ENCODE assay signal across 21 mouse cellular contexts in the genomic region with DNA sequence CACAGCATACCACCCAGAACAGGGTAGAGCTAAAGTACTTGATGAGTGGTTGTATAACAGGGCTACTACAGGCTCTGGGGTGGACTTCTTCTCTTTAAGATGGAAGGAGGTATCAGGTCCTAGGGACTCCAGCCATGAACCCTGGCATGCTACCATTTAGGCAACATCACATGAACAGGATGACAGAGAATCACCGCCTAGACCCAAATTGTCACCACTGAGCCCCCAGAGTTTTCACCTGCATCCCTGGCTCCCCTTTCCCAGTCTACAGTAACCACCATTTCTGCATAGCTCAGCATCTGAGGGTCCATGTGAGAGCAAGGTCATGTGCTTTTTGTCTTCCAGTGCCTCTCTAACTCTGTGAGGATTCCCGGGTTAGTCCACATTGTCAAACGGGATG.
A peak's percentile ranks its signal among the peaks of the same experiment; 100 is the strongest.
DNase-seq lines count a peak whose midpoint lies in the region; ATAC-seq and TF ChIP-seq lines count a peak whose summit lies in the region.
"Had no signal": no experiment of that assay in that cellular context is flagged by ENCODE, and none has a peak within 500 bp of the region (broad histone marks: within the 10 kb centered on the region; RNA-seq: fewer than 3 reads in every experiment).

No protein-coding gene starts in this region.

- no peak overlapping the region for H3K4me3 ChIP-seq in forebrain, embryonic 13.5 days
- no peak overlapping the region for H3K4me3 ChIP-seq in forebrain, embryonic 10.5 days
- no peak overlapping the region for H3K4me3 ChIP-seq in layer of hippocampus, adult 2 months
- H3K4me3 ChIP-seq in hindbrain, embryonic 13.5 days, result no peak overlapping the region
- H3K4me3 ChIP-seq in midbrain, embryonic 16.5 days (ENCODE audit: low read depth, low read length), result no peak overlapping the region
- H3K4me3 ChIP-seq: embryonic facial prominence, embryonic 12.5 days; heart, embryonic 13.5 days; intestine, embryonic 15.5 days; limb, embryonic 13.5 days; liver, embryonic 13.5 days; lung, embryonic 15.5 days had no signal

- WGBS in forebrain, embryonic 13.5 days, result 91% methylated on average over 3 of the region's 3 CpGs
- 92% methylated on average over 3 of the region's 3 CpGs for WGBS in forebrain, embryonic 10.5 days
- WGBS in hindbrain, embryonic 13.5 days, result 79% methylated on average over 3 of the region's 3 CpGs
- WGBS in midbrain, embryonic 16.5 days, result 78% methylated on average over 3 of the region's 3 CpGs

- H3K27ac ChIP-seq in forebrain, embryonic 13.5 days, result peak overlapping the region; percentile 68; the same call in 1 of the 2 replicates
- no peak overlapping the region for H3K27ac ChIP-seq in forebrain, embryonic 10.5 days
- H3K27ac ChIP-seq in layer of hippocampus, adult 2 months, result peak overlapping the region; percentile 87
- H3K27ac ChIP-seq in hindbrain, embryonic 13.5 days, result peak overlapping the region; percentile 88
- peak overlapping the region; percentile 82 for H3K27ac ChIP-seq in midbrain, embryonic 16.5 days (ENCODE audit: low read length)
- H3K27ac ChIP-seq: embryonic facial prominence, embryonic 12.5 days; heart, embryonic 13.5 days; intestine, embryonic 15.5 days; limb, embryonic 13.5 days; liver, embryonic 13.5 days; lung, embryonic 15.5 days; macrophage had no signal

- no peaks in the 10 kb centered on the region for H3K27me3 ChIP-seq in forebrain, embryonic 13.5 days
- no peaks in the 10 kb centered on the region for H3K27me3 ChIP-seq in forebrain, embryonic 10.5 days (ENCODE audit: poor library complexity, severe bottlenecking)
- H3K27me3 ChIP-seq in hindbrain, embryonic 13.5 days, result no peaks in the 10 kb centered on the region
- no peaks in the 10 kb centered on the region for H3K27me3 ChIP-seq in midbrain, embryonic 16.5 days (ENCODE audit: control insufficient read depth, insufficient read depth, low read depth, low read length)
- H3K27me3 ChIP-seq: CH12.LX; embryonic facial prominence, embryonic 12.5 days; heart, embryonic 13.5 days; intestine, embryonic 15.5 days; limb, embryonic 13.5 days; liver, embryonic 13.5 days; lung, embryonic 15.5 days had no signal

- peaks cover 13% of the 10 kb centered on the region for H3K4me1 ChIP-seq in forebrain, embryonic 13.5 days
- peaks cover 12% of the 10 kb centered on the region; the same call in 1 of the 2 replicates for H3K4me1 ChIP-seq in forebrain, embryonic 10.5 days
- peaks cover 26% of the 10 kb centered on the region for H3K4me1 ChIP-seq in hindbrain, embryonic 13.5 days (replicated peaks)
- peaks cover 17% of the 10 kb centered on the region for H3K4me1 ChIP-seq in midbrain, embryonic 16.5 days (ENCODE audit: control insufficient read depth, insufficient read depth, low read length)
- H3K4me1 ChIP-seq: liver, embryonic 13.5 days; lung, embryonic 15.5 days had no signal

- H3K36me3 ChIP-seq in forebrain, embryonic 13.5 days (ENCODE audit: poor library complexity, severe bottlenecking), result no peaks in the 10 kb centered on the region
- H3K36me3 ChIP-seq in forebrain, embryonic 10.5 days (replicated peaks), result no peaks in the 10 kb centered on the region
- no peaks in the 10 kb centered on the region for H3K36me3 ChIP-seq in hindbrain, embryonic 13.5 days
- no peaks in the 10 kb centered on the region for H3K36me3 ChIP-seq in midbrain, embryonic 16.5 days (ENCODE audit: control insufficient read depth, insufficient read depth, low read length)
- H3K36me3 ChIP-seq: embryonic facial prominence, embryonic 12.5 days; heart, embryonic 13.5 days; intestine, embryonic 15.5 days; limb, embryonic 13.5 days; liver, embryonic 13.5 days; lung, embryonic 15.5 days had no signal

- H3K4me2 ChIP-seq in forebrain, embryonic 13.5 days, result no peak overlapping the region
- no peak overlapping the region for H3K4me2 ChIP-seq in hindbrain, embryonic 13.5 days
- H3K4me2 ChIP-seq in midbrain, embryonic 16.5 days (ENCODE audit: low read length), result peak overlapping the region; percentile 57
- H3K4me2 ChIP-seq: embryonic facial prominence, embryonic 12.5 days; heart, embryonic 13.5 days; intestine, embryonic 15.5 days; limb, embryonic 13.5 days; liver, embryonic 13.5 days; lung, embryonic 15.5 days had no signal

- TF ChIP-seq CTCF in layer of hippocampus, adult 2 months (conservative IDR thresholded peaks at IDR 0.05), result no peak

- no peak for ATAC-seq in forebrain, embryonic 13.5 days
- no peak for ATAC-seq in hindbrain, embryonic 13.5 days (ENCODE audit: low FRiP score)
- no peak for ATAC-seq in midbrain, embryonic 16.5 days
- ATAC-seq: intestine, embryonic 15.5 days had no signal

- H3K9me3 ChIP-seq in forebrain, embryonic 13.5 days (replicated peaks), result no peaks in the 10 kb centered on the region
- H3K9me3 ChIP-seq in forebrain, embryonic 10.5 days, result peaks cover 6% of the 10 kb centered on the region
- no peaks in the 10 kb centered on the region; the same call in 1 of the 2 replicates for H3K9me3 ChIP-seq in hindbrain, embryonic 13.5 days
- no peaks in the 10 kb centered on the region; the same call in 1 of the 2 replicates for H3K9me3 ChIP-seq in midbrain, embryonic 16.5 days (replicated peaks; ENCODE audit: control insufficient read depth, low read length, poor library complexity, severe bottlenecking)
- H3K9me3 ChIP-seq: embryonic facial prominence, embryonic 12.5 days; heart, embryonic 13.5 days; intestine, embryonic 15.5 days; limb, embryonic 13.5 days; liver, embryonic 13.5 days; lung, embryonic 15.5 days had no signal

- no peak for DNase-seq in forebrain, embryonic 10.5 days (ENCODE audit: extremely low spot score, low spot score)
- DNase-seq in layer of hippocampus, adult 2 months (ENCODE audit: low spot score in 2 of 2), result no peak
- no peak for DNase-seq in layer of hippocampus, adult 8-10 months (ENCODE audit: low spot score in 2 of 2)
- no peak for DNase-seq in frontal cortex, adult 2 months (ENCODE audit: extremely low spot score in 1 of 2, low spot score in 1 of 2)
- no peak for DNase-seq in thymus, postnatal 10 days (ENCODE audit: low spot score in 2 of 2)
- DNase-seq: adrenal gland, postnatal 25 days; heart, postnatal 36 days; kidney, adult 9 months; kidney, postnatal 4 days; liver, embryonic 13.5 days; thymus, postnatal 14 days had no signal

- no peak overlapping the region for H3K9ac ChIP-seq in forebrain, embryonic 13.5 days
- no peak overlapping the region for H3K9ac ChIP-seq in hindbrain, embryonic 13.5 days
- no peak overlapping the region for H3K9ac ChIP-seq in midbrain, embryonic 16.5 days (ENCODE audit: low read depth, low read length)
- H3K9ac ChIP-seq: embryonic facial prominence, embryonic 12.5 days; heart, embryonic 13.5 days; intestine, embryonic 15.5 days; limb, embryonic 13.5 days; liver, embryonic 13.5 days; lung, embryonic 15.5 days had no signal
